ENCODE assay signal across 22 mouse cellular contexts in genomic region chr19:29657558-29657957, GRCm38 (mm10). TPM values are rescaled to one million over a fixed set of nuclear protein-coding genes. Genes with fewer than 3 reads are reported as not detected.
"Had no signal": no experiment of that assay in that cellular context is flagged by ENCODE, and none has a peak within 500 bp of the region (broad histone marks: within the 10 kb centered on the region; RNA-seq: fewer than 3 reads in every experiment).

No protein-coding gene starts in this region.

- H3K4me1 ChIP-seq: neural tube, embryonic 13.5 days; neural tube, embryonic 15.5 days; stomach, embryonic 15.5 days had no signal

- H3K36me3 ChIP-seq: neural tube, embryonic 13.5 days; neural tube, embryonic 15.5 days; stomach, embryonic 15.5 days had no signal

- H3K4me3 ChIP-seq: neural tube, embryonic 13.5 days; neural tube, embryonic 15.5 days; stomach, embryonic 15.5 days had no signal

- DNase-seq: right cerebral cortex, adult 18-20 months; right cerebral cortex, postnatal 14 days; right cerebral cortex, postnatal 25 days; right cerebral cortex, postnatal 4 days; spleen, adult 18-20 months; thymus, adult 18-20 months; thymus, adult 2 months; thymus, postnatal 14 days; thymus, postnatal 25 days; thymus, postnatal 36 days; thymus, postnatal 4 days had no signal

- H3K9ac ChIP-seq: neural tube, embryonic 13.5 days; neural tube, embryonic 15.5 days; stomach, embryonic 15.5 days had no signal

- H3K27ac ChIP-seq: neural tube, embryonic 13.5 days; neural tube, embryonic 15.5 days; stomach, embryonic 15.5 days; stomach, postnatal 0 days had no signal

- H3K9me3 ChIP-seq: neural tube, embryonic 13.5 days; neural tube, embryonic 15.5 days; stomach, embryonic 15.5 days had no signal

- H3K27me3 ChIP-seq: neural tube, embryonic 13.5 days; neural tube, embryonic 15.5 days; stomach, embryonic 15.5 days had no signal

RNA-seq across cellular contexts. Expression of gene Mlana, which starts 40.1 kb away (rescaled TPM):
- total RNA-seq: neutrophil, adult 5-6 weeks had no signal
- polyA plus RNA-seq: neural tube, embryonic 13.5 days; neural tube, embryonic 14.5 days; neural tube, embryonic 15.5 days; small intestine, adult 2 months; stomach, embryonic 14.5 days; stomach, embryonic 15.5 days; stomach, embryonic 16.5 days; stomach, postnatal 0 days; testis, adult 2 months; thymus, postnatal 0 days had no signal
